Mouse (Mus musculus): ENCODE results near the gene Gm10053.
"Not testable (repeated sequence)": the region's sequence is repeated elsewhere in the genome, so short reads cannot be mapped to it uniquely, and the experiment has no call there.

The Gm10053 gene

GRCm38 (mm10) chr19:24875129-24875870 lies at the start of gene Gm10053:
Gm10053 (plus strand) TSS chr19:24875686.
- not testable (repeated sequence) for DNase-seq (ENCODE audit: low read depth, low spot score)

- DNase-seq (ENCODE audit: low read depth, low spot score), result no peak
These were observed 33.4 kb upstream of the Gm10053 start for GRCm38 (mm10) chr19:24842080-24842479.

- DNase-seq (ENCODE audit: low read depth, low spot score), result no peak
These were observed 30.4 kb upstream of the Gm10053 start for GRCm38 (mm10) chr19:24845007-24845546.

- no peak for DNase-seq (ENCODE audit: low read depth, low spot score)
These were observed 27.1 kb upstream of the Gm10053 start for GRCm38 (mm10) chr19:24848345-24848744.

- no peak for DNase-seq (ENCODE audit: low read depth, low spot score)
These were observed 26.6 kb upstream of the Gm10053 start for GRCm38 (mm10) chr19:24848844-24849243.

GRCm38 (mm10) chr19:24851456-24852315 lies 23.8 kb upstream of the Gm10053 start:
- no peak for DNase-seq (ENCODE audit: low read depth, low spot score)

GRCm38 (mm10) chr19:24861276-24861611 lies 14.2 kb upstream of the Gm10053 start:
- no peak for DNase-seq (ENCODE audit: low read depth, low spot score)

- no peak for DNase-seq (ENCODE audit: low read depth, low spot score)
These were observed 13.7 kb upstream of the Gm10053 start, which contains the start of gene Pgm5 for GRCm38 (mm10) chr19:24861612-24862451. Pgm5 (minus strand) TSS chr19:24861855.

GRCm38 (mm10) chr19:24865436-24865835 lies 10.1 kb upstream of the Gm10053 start:
- no peak for DNase-seq (ENCODE audit: low read depth, low spot score)

GRCm38 (mm10) chr19:24871037-24871635 lies 4.3 kb upstream of the Gm10053 start:
- DNase-seq (ENCODE audit: low read depth, low spot score), result peak; percentile 15

GRCm38 (mm10) chr19:24873873-24874272 lies 1.6 kb upstream of the Gm10053 start:
- no peak for DNase-seq (ENCODE audit: low read depth, low spot score)

- DNase-seq (ENCODE audit: low read depth, low spot score), result no peak
These were observed 5.8 kb downstream of the Gm10053 start for GRCm38 (mm10) chr19:24881237-24881636.

GRCm38 (mm10) chr19:24885504-24885903 lies 10.0 kb downstream of the Gm10053 start:
- peak; percentile 20 for DNase-seq (ENCODE audit: low read depth, low spot score)

GRCm38 (mm10) chr19:24886888-24887287 lies 11.4 kb downstream of the Gm10053 start:
- no peak for DNase-seq (ENCODE audit: low read depth, low spot score)

- no peak for DNase-seq (ENCODE audit: low read depth, low spot score)
These were observed 21.1 kb downstream of the Gm10053 start for GRCm38 (mm10) chr19:24896536-24896935.

GRCm38 (mm10) chr19:24897006-24897895 lies 21.8 kb downstream of the Gm10053 start:
- no peak for DNase-seq (ENCODE audit: low read depth, low spot score)

- no peak for DNase-seq (ENCODE audit: low read depth, low spot score)
These were observed 22.6 kb downstream of the Gm10053 start for GRCm38 (mm10) chr19:24897896-24898736.

GRCm38 (mm10) chr19:24898737-24899577 lies 23.5 kb downstream of the Gm10053 start:
- no peak for DNase-seq (ENCODE audit: low read depth, low spot score)

Data from CD4-positive helper T cell, adult 2 months (primary cell).